Mouse (Mus musculus): Measurements from ENCODE around the gene Pkdcc. TPM values are rescaled to one million over a fixed set of nuclear protein-coding genes. Genes with fewer than 3 reads are reported as not detected.

Pkdcc gene
- total RNA-seq, 2 experiments from 2014 or later, result 34.5 to 37.4 TPM

GRCm38 (mm10) chr17:83238123-83239058, 23.3 kb downstream of the Pkdcc start:
- intact Hi-C loops (cut with DNase I), result no loop called here
- no peak for DNase-seq

- DNase-seq, result no peak
- intact Hi-C loops (cut with DNase I), result no loop called here
Observed at GRCm38 (mm10) chr17:83244502-83244901, 29.4 kb downstream of the Pkdcc start.

GRCm38 (mm10) chr17:83245460-83245859, 30.4 kb downstream of the Pkdcc start:
- intact Hi-C loops (cut with DNase I), result no loop called here
- DNase-seq, result no peak

- no peak for DNase-seq
- intact Hi-C loops (cut with DNase I), result no loop called here
Observed at GRCm38 (mm10) chr17:83246090-83246489, 31.0 kb downstream of the Pkdcc start.

GRCm38 (mm10) chr17:83247176-83247575, 32.1 kb downstream of the Pkdcc start:
- intact Hi-C loops (cut with DNase I), result no loop called here
- DNase-seq, result no peak

GRCm38 (mm10) chr17:83248467-83248866, 33.4 kb downstream of the Pkdcc start:
- intact Hi-C loops (cut with DNase I), result no loop called here
- DNase-seq, result no peak

GRCm38 (mm10) chr17:83250903-83251526, 35.9 kb downstream of the Pkdcc start:
- intact Hi-C loops (cut with DNase I), result loop anchor here (1.0 to 5.0 kb wide), 2 partner anchors 207 to 224 kb away; no protein-coding TSS in a partner anchor
- DNase-seq, result no peak

- intact Hi-C loops (cut with DNase I), result loop anchor here (5.0 kb wide), 1 partner anchor 226 kb away; no protein-coding TSS in a partner anchor
- peak; percentile 50 to 56 for DNase-seq
Observed at GRCm38 (mm10) chr17:83253051-83253649, 38.1 kb downstream of the Pkdcc start.

- peak; percentile 58 to 68 for DNase-seq
- intact Hi-C loops (cut with DNase I), result no loop called here
Observed at GRCm38 (mm10) chr17:83267202-83268128, 52.4 kb downstream of the Pkdcc start.

GRCm38 (mm10) chr17:83271509-83271908, 56.4 kb downstream of the Pkdcc start:
- peak; percentile 85 to 91 for DNase-seq

GRCm38 (mm10) chr17:83272641-83273040, 57.5 kb downstream of the Pkdcc start:
- no peak for DNase-seq
- intact Hi-C loops (cut with DNase I), result loop anchor here (2.0 to 10.0 kb wide), 5 partner anchors 160 to 578 kb away; partner anchors contain the start of genes Kcng3 and Mta3

More at GRCm38 (mm10) chr17:83271509-83271908, 56.4 kb downstream of the Pkdcc start:
- intact Hi-C loops (cut with DNase I), result loop anchor here (1.0 to 10.0 kb wide), 5 partner anchors 161 to 537 kb away; partner anchors contain the start of genes Kcng3 and Mta3

GRCm38 (mm10) chr17:83273636-83274035, 58.5 kb downstream of the Pkdcc start:
- intact Hi-C loops (cut with DNase I), result loop anchor here (2.0 to 10.0 kb wide), 5 partner anchors 159 to 577 kb away; partner anchors contain the start of genes Kcng3 and Mta3
- DNase-seq, result no peak

GRCm38 (mm10) chr17:83274101-83274500, 59.0 kb downstream of the Pkdcc start:
- DNase-seq, result peak in 1 of 2 experiments; percentile 37
- intact Hi-C loops (cut with DNase I), result loop anchor here (5.0 to 10.0 kb wide), 4 partner anchors 158 to 461 kb away; partner anchors contain the start of genes Kcng3 and Mta3

Other genes with a start within 250 kb of the Pkdcc start
- gene Eml4, start 135.6 kb downstream of the Pkdcc start, total RNA-seq (2021), result 1 to 10 TPM; 4.3 to 4.6 TPM